Mouse (Mus musculus) G1E (cell line): Measurements from ENCODE around the gene Eef2k. TPM values are rescaled to one million over a fixed set of nuclear protein-coding genes. Genes with fewer than 3 reads are reported as not detected.

ENCODE experiments used
- ATAC-seq: 2 replicates; pipeline ENCODE4 v1.8.0; 2016; ENCODE audit warnings: mild to moderate bottlenecking; ENCODE audit not compliant: insufficient number of reproducible peaks, poor library complexity, low FRiP score, severe bottlenecking; ENCODE audit errors: extremely low read depth
- DNase-seq: peaks from one replicate; pipeline ENCODE4 v3.0.0; 2012; ENCODE audit warnings: low spot score
- H3K27me3 ChIP-seq: 2 replicates; pipeline ENCODE4 v1.6.1; 2012; ENCODE audit warnings: mild to moderate bottlenecking, low read length, inconsistent platforms; ENCODE audit not compliant: insufficient read depth
- H3K36me3 ChIP-seq: replicated peaks from 2 replicates; pipeline ENCODE3; 2012; ENCODE audit warnings: mild to moderate bottlenecking, inconsistent platforms
- H3K4me1 ChIP-seq: 2 replicates; pipeline ENCODE4 v1.6.1; 2012; ENCODE audit warnings: low read depth, low read length, inconsistent platforms, mixed read lengths; ENCODE audit not compliant: insufficient read depth
- H3K4me3 ChIP-seq: 2 replicates; pipeline ENCODE4 v1.5.1; 2012; ENCODE audit warnings: low read depth, mild to moderate bottlenecking, inconsistent platforms, low read length, moderate library complexity, mixed read lengths
- H3K9me3 ChIP-seq: replicated peaks from 2 replicates; pipeline ENCODE4 v1.6.1; 2012; ENCODE audit warnings: inconsistent platforms
- CTCF ChIP-seq: IDR thresholded peaks from 2 replicates; pipeline ENCODE4 v1.5.1; 2012; ENCODE audit warnings: low read depth, low read length, inconsistent platforms, mixed read lengths
- GATA1 ChIP-seq: IDR thresholded peaks from 2 replicates; pipeline ENCODE4 v1.6.1; 2012; ENCODE audit warnings: borderline replicate concordance, low read length, inconsistent platforms, mixed read lengths
- GATA2 ChIP-seq: IDR thresholded peaks from 2 replicates; pipeline ENCODE4 v1.6.1; 2012; ENCODE audit warnings: low read depth, low read length, inconsistent platforms, borderline replicate concordance
- POLR2AphosphoS5 ChIP-seq: IDR thresholded peaks from 2 replicates; pipeline ENCODE4 v1.6.1; 2012; ENCODE audit warnings: low read depth, low read length, inconsistent platforms; ENCODE audit not compliant: insufficient replicate concordance
- TAL1 ChIP-seq: conservative IDR thresholded peaks from 2 replicates; pipeline ENCODE4 v1.6.1; 2012; ENCODE audit warnings: low read depth, low read length, inconsistent platforms, mixed read lengths
- polyA plus RNA-seq: library from polyadenylated mRNA; stranded (reverse); fragments of >175 nt; gene quantifications from 2 replicates; pipeline ENCODE4 v1.2.3, GENCODE M21; 2012
- total RNA-seq, 2 experiments: library from RNA; stranded (forward) in 1 of 2; stranded (reverse) in 1 of 2; fragments of 200-1000 nt in 1 of 2; fragments of >200 nt in 1 of 2; fragmentation: Nextera tagmentation in 1 of 2; gene quantifications; 2 replicates each; pipeline ENCODE4 v1.2.3; 2014 to 2017

The Eef2k gene
- total and polyA plus RNA-seq, 3 experiments, result 72.9 to 189 (median 107) TPM

DNA sequence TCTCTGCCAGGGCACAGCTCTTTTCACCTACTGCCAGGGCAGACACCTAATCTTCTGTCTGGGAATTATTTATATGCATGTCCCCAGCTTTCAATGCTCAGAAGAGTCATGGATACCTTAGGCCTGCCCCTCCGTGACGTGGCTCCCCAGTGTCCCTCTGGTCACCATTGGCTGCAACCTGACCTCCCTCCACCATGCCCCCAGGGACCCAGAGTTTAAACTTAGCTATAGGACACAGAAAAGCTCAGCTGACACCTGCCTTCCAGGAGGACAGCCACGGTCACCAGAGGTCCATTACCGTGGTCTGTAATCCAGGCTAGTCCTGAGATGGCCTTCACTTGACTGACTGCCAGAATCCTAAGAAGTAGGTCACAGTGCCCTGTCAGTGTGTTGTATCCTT is 23.2 kb upstream of the Eef2k start:
- H3K9me3 ChIP-seq, result no peaks in the 10 kb centered on the region
- H3K4me3 ChIP-seq, result no peak overlapping the region
- H3K4me1 ChIP-seq, result peaks cover 8% of the 10 kb centered on the region; the same call in 1 of the 2 replicates
- H3K36me3 ChIP-seq, result no peaks in the 10 kb centered on the region
- peaks cover 62% of the 10 kb centered on the region for H3K27me3 ChIP-seq
- ATAC-seq, result no peak
- TF ChIP-seq POLR2AphosphoS5 (no peak), GATA1 (no peak), TAL1 (no peak), CTCF (no peak), GATA2 (no peak)
- DNase-seq, result no peak

DNA sequence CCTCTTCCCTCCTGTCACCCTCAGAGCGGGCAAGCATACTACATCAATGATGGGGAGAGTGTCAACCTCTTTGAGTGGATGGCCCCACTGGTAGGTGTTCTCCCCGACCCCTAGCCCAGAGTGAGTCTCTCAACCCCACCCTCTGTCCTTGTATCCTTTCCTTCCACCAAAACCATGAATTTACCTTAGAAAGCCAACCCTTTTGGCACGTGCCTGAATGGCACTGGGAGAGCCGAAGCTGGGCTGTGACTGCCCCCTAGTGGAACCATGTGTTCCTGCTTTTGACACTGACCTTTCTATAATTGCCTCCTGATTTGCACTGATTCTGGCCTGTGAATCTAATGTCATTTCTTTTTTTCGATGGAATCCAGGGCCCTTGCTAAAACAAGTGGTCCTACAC is 19.4 kb upstream of the Eef2k start:
- no peak for ATAC-seq
- no peaks in the 10 kb centered on the region for H3K9me3 ChIP-seq
- DNase-seq, result peak; percentile 63
- no peaks in the 10 kb centered on the region for H3K36me3 ChIP-seq
- TF ChIP-seq POLR2AphosphoS5, result no peak
- no peak for TF ChIP-seq GATA1
- peak; percentile 60 for TF ChIP-seq CTCF
- TF ChIP-seq GATA2, result no peak
- no peak for TF ChIP-seq TAL1
- peaks cover 4% of the 10 kb centered on the region; the same call in 1 of the 2 replicates for H3K4me1 ChIP-seq
- H3K4me3 ChIP-seq, result no peak overlapping the region
- peaks cover 57% of the 10 kb centered on the region for H3K27me3 ChIP-seq

DNA sequence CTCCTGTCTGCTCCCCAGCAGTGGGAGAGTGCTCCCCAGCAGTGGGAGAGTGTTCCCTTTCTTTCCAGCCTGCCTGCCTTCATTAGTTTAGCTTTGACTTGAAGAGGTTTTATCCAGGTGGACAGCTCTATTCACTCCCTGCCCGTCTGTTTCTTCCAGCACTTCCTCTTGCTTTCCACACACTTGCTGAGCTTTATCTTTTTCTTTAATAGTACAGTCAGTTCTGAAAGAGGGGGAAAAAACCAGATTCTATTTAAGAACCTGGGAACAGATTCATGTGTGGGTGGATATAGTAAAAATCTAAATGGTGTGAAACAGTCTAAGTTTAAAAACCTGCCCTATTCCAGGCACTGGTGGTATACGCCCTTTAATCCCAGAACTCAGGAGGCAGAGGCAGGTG is 17.5 kb upstream of the Eef2k start:
- H3K36me3 ChIP-seq, result no peaks in the 10 kb centered on the region
- DNase-seq, result no peak
- H3K27me3 ChIP-seq, result peaks cover 59% of the 10 kb centered on the region
- H3K4me3 ChIP-seq, result no peak overlapping the region
- TF ChIP-seq GATA1, result no peak
- no peak for TF ChIP-seq TAL1
- no peak for TF ChIP-seq CTCF
- TF ChIP-seq GATA2, result no peak
- no peak for TF ChIP-seq POLR2AphosphoS5
- no peak for ATAC-seq
- peaks cover 4% of the 10 kb centered on the region for H3K4me1 ChIP-seq
- no peaks in the 10 kb centered on the region for H3K9me3 ChIP-seq

DNA sequence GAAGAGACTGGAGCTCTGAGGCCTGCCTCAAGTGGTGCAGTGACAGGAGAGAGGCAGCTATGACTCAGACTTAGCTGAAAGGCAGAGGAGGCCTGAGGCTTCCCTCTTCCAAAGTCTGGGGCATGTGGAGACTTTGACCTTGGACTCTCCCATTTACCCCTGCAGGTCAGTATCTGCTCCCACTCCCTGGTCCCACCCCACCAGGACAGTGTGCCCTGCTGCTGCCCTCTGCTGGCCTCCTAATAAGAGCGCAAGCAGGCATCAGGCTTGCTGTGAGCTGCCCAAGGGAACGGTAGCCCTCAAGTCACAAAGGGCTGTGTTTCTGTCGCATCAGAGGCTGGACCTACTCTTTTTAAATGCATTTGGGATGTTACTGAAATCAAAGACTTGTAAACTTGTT is 16.2 kb upstream of the Eef2k start:
- no peak for DNase-seq
- Histone ChIP-seq H3K4me1 (peaks cover 17% of the 10 kb centered on the region), H3K27me3 (peaks cover 65% of the 10 kb centered on the region), H3K36me3 (no peaks in the 10 kb centered on the region), H3K4me3 (no peak overlapping the region), H3K9me3 (no peaks in the 10 kb centered on the region)
- no peak for ATAC-seq
- peak; percentile 38 for TF ChIP-seq CTCF
- TF ChIP-seq POLR2AphosphoS5, result no peak

DNA sequence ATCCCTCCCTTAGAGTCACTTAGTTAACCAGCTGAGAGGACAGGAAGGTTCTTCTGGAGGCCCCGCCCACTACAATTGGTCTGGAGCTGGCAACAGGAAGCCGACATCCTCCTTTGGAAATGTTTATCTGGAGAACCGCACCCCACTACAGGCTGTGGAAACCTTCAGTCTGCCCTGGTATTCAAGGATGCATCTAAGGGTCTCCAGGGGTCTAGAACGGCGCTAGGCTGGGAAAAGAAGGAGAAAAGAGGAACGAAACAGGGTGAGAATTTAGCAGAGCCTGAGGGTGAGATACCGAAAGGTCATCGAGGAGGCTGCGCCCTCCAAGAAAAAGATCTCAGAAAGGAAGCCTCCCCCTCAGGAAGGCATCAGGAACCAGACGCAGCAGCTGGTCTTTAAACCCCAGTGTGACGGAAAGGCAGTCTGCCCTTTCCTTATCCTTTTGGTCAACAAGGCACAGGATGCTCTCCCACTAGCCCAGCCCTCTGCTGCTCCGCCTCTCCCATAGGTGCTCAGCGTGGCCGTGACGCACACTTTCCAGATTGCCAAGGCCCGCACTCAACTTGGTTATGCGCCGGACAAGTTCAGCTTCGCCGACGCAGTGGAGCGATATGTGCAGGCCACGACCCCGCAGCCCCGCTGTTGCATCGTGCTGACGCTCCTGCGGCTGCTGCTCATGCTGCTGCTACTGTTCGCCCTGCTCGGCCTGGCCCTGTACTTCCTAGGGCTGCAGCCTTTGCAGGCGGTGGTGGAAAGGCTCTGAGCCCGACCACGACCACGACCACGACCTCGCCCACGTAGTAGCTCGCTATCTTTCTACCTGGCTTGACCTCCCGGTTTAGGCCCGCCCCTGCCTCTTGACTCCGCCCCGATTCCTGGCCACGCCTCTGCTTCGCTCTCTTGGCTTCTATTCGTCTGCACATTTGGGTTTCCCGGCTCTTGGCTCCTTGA is 11.9 kb upstream of the Eef2k start:
- peaks cover 62% of the 10 kb centered on the region for H3K27me3 ChIP-seq

DNA sequence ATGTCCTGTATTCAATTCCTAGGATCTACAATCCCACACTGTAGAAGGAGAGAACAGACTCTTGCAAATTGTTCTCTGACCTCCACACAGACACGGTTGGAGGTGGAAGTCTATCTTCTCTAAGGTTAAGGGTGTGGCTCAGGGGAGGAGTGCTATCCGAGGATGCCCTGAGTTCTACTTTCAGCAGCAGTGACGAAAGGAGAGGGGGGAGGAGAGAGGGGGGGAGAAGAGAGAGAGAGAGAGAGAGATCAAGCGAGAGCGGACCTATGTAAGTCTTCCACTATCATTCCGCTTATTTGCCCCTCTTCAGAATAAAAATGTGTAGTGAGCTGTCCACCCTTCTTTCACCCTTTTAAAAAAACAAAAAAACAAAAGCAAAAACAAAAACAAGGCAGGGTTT is 8.2 kb upstream of the Eef2k start:
- Histone ChIP-seq H3K4me1 (peaks cover 57% of the 10 kb centered on the region), H3K36me3 (peaks cover 5% of the 10 kb centered on the region), H3K4me3 (peak overlapping the region; percentile 71), H3K9me3 (no peaks in the 10 kb centered on the region), H3K27me3 (peaks cover 34% of the 10 kb centered on the region)
- no peak for TF ChIP-seq POLR2AphosphoS5
- no peak for TF ChIP-seq TAL1
- no peak for TF ChIP-seq CTCF
- TF ChIP-seq GATA1, result no peak
- TF ChIP-seq GATA2, result no peak
- ATAC-seq (peak; percentile 30; the same call in 1 of the 2 replicates), DNase-seq (no peak)

More for the DNA sequence above, 11.9 kb upstream of the Eef2k start:
- Histone ChIP-seq H3K9me3 (no peaks in the 10 kb centered on the region), H3K4me1 (peaks cover 30% of the 10 kb centered on the region), H3K4me3 (peak overlapping the region; percentile 72), H3K36me3 (no peaks in the 10 kb centered on the region)
- ATAC-seq, result no peak
- TF ChIP-seq GATA1, result no peak
- TF ChIP-seq GATA2, result no peak
- no peak for TF ChIP-seq TAL1
- no peak for TF ChIP-seq CTCF
- TF ChIP-seq POLR2AphosphoS5, result no peak
- no peak for DNase-seq
